Mouse (Mus musculus) telencephalon, adult 2 months (tissue): ENCODE measurements around the gene Chpt1.

Source experiments
- DNase-seq: peaks from one replicate; pipeline ENCODE4 v3.0.0-alpha.2; 2011; ENCODE audit warnings: low read depth, low spot score

The Chpt1 gene

GRCm38 (mm10) chr10:88404220-88404619, 99.7 kb downstream of the Chpt1 start:
- no peak for DNase-seq

- DNase-seq, result no peak
Observed at GRCm38 (mm10) chr10:88403021-88403420, 100.9 kb downstream of the Chpt1 start.
